Comparison of ENCODE assay signal across 7 mouse cellular contexts in genomic region chr4:132273166-132273565, GRCm38 (mm10). TPM values are rescaled to one million over a fixed set of nuclear protein-coding genes. Genes with fewer than 3 reads are reported as not detected.
DNase-seq lines count a peak whose midpoint lies in the region; TF ChIP-seq lines count a peak whose summit lies in the region.

No protein-coding gene starts in this region.

- H3K36me3 ChIP-seq in midbrain, embryonic 10.5 days = no peaks in the 10 kb centered on the region

- peaks cover 18% of the 10 kb centered on the region for H3K4me1 ChIP-seq in bone marrow macrophage, adult 2 months (ENCODE audit: control insufficient read depth, insufficient read depth, low read length)
- peaks cover 34% of the 10 kb centered on the region for H3K4me1 ChIP-seq in midbrain, embryonic 10.5 days

- peak overlapping the region; percentile 80 for H3K4me3 ChIP-seq in left cerebral cortex, adult 2 months
- peak overlapping the region; percentile 82 for H3K4me3 ChIP-seq in bone marrow macrophage, adult 2 months (ENCODE audit: insufficient read depth, low read length)
- H3K4me3 ChIP-seq in midbrain, embryonic 10.5 days = peak overlapping the region; percentile 77

- H3K9me3 ChIP-seq in midbrain, embryonic 10.5 days (replicated peaks) = no peaks in the 10 kb centered on the region

- TF ChIP-seq POLR2A in bone marrow macrophage, adult 2 months (IDR thresholded peaks at IDR 0.05; ENCODE audit: borderline replicate concordance, low read depth, low read length) = no peak

- intact Hi-C loops in left cerebral cortex, adult 2 months (cut with DNase I) = no loop called here
- intact Hi-C loops in left cerebral cortex, postnatal 14 days (cut with DNase I) = loop anchor here (5.0 kb wide), 1 partner anchor 79 kb away; the partner anchor contains the start of gene Rcc1
- intact Hi-C loops in heart, postnatal 10 days (cut with DNase I) = loop anchor here (5.0 kb wide), 3 partner anchors 74 to 239 kb away; partner anchors contain the start of genes Phactr4 and Sesn2

- no peak overlapping the region; the same call in 1 of the 2 replicates for H3K27ac ChIP-seq in left cerebral cortex, adult 2 months
- peak overlapping the region; percentile 62 for H3K27ac ChIP-seq in bone marrow macrophage, adult 2 months (ENCODE audit: insufficient read depth, low read depth, low read length)
- H3K27ac ChIP-seq in midbrain, embryonic 10.5 days (replicated peaks) = peak overlapping the region; percentile 94; the same call in 1 of the 2 replicates

- no peak for DNase-seq in left cerebral cortex, adult 2 months (ENCODE audit: extremely low spot score in 1 of 2, low spot score in 2 of 2)
- DNase-seq in left cerebral cortex, postnatal 14 days (ENCODE audit: low spot score in 2 of 2) = no peak
- DNase-seq in heart, postnatal 10 days = peak; percentile 23 to 36
- DNase-seq in midbrain, embryonic 10.5 days (ENCODE audit: low spot score) = no peak
- no peak for DNase-seq in thymus, postnatal 0 days (ENCODE audit: low spot score)
- no peak for DNase-seq in thymus, postnatal 14 days

- no peak for TF ChIP-seq CTCF in left cerebral cortex, adult 2 months (IDR thresholded peaks at IDR 0.05)
- TF ChIP-seq CTCF in bone marrow macrophage, adult 2 months (IDR thresholded peaks at IDR 0.05; ENCODE audit: low read depth, low read length) = no peak

- no peaks in the 10 kb centered on the region for H3K27me3 ChIP-seq in midbrain, embryonic 10.5 days (ENCODE audit: low read depth, poor library complexity, severe bottlenecking)

- WGBS in midbrain, embryonic 10.5 days = 84% methylated on average over 2 of the region's 2 CpGs

RNA-seq across cellular contexts. Expression of gene Taf12, which starts 1.0 kb away (rescaled TPM):
- 10 to 100 TPM; 22.1 to 24.4 TPM for total RNA-seq in left cerebral cortex, adult 2 months (2021)
- total RNA-seq in left cerebral cortex, postnatal 14 days (2021) = 10 to 100 TPM; 16.9 to 18.3 TPM
- 33.6 and 38.5 TPM in 2 replicates for polyA plus RNA-seq in bone marrow macrophage, adult 2 months (2012; ENCODE audit: insufficient read depth, insufficient read length, missing spikeins)
- 10 to 100 TPM; 21.8 to 28.0 TPM for total RNA-seq in heart, postnatal 10 days (2021)
- polyA plus RNA-seq in midbrain, embryonic 10.5 days (2016; fragmentation: Nextera tagmentation; extraction: Ambion mirVana) = 70.1 and 73.0 TPM in 2 replicates
- polyA plus RNA-seq in thymus, postnatal 0 days (2015; fragmentation: Nextera tagmentation; extraction: Ambion mirVana) = 83.0 and 92.5 TPM in 2 replicates

RNA-seq across cellular contexts. Expression of gene Gmeb1, which starts 11.8 kb away (rescaled TPM):
- 10 to 100 TPM; 22.1 to 26.1 TPM for total RNA-seq in left cerebral cortex, adult 2 months (2021)
- 10 to 100 TPM; 25.1 to 25.9 TPM for total RNA-seq in left cerebral cortex, postnatal 14 days (2021)
- 16.7 and 16.8 TPM in 2 replicates for polyA plus RNA-seq in bone marrow macrophage, adult 2 months (2012; ENCODE audit: insufficient read depth, insufficient read length, missing spikeins)
- total RNA-seq in heart, postnatal 10 days (2021) = 10 to 100 TPM; 14.5 TPM
- 45.9 and 49.3 TPM in 2 replicates for polyA plus RNA-seq in midbrain, embryonic 10.5 days (2016; fragmentation: Nextera tagmentation; extraction: Ambion mirVana)
- 32.8 and 43.6 TPM in 2 replicates for polyA plus RNA-seq in thymus, postnatal 0 days (2015; fragmentation: Nextera tagmentation; extraction: Ambion mirVana)

RNA-seq across cellular contexts. Expression of gene Rab42, which starts 30.0 kb away (rescaled TPM):
- total RNA-seq in left cerebral cortex, adult 2 months (2021) = 1 to 10 TPM; 1.6 to 2.6 TPM
- total RNA-seq in left cerebral cortex, postnatal 14 days (2021) = 1 to 10 TPM in 1 of 2 experiments, under 1 TPM in 1; 0.61 to 1.3 TPM
- polyA plus RNA-seq in bone marrow macrophage, adult 2 months (2012; ENCODE audit: insufficient read depth, insufficient read length, missing spikeins) = 1.5 TPM in 1 of 2 replicates, not detected in the other
- total RNA-seq in heart, postnatal 10 days (2021) = 1 to 10 TPM; 1.1 TPM
- 0.79 and 0.85 TPM in 2 replicates for polyA plus RNA-seq in midbrain, embryonic 10.5 days (2016; fragmentation: Nextera tagmentation; extraction: Ambion mirVana)
- 10.8 and 11.9 TPM in 2 replicates for polyA plus RNA-seq in thymus, postnatal 0 days (2015; fragmentation: Nextera tagmentation; extraction: Ambion mirVana)

RNA-seq across cellular contexts. Expression of gene Trnau1ap, which starts 56.2 kb away (rescaled TPM):
- 10 to 100 TPM; 22.4 to 24.9 TPM for total RNA-seq in left cerebral cortex, adult 2 months (2021)
- 10 to 100 TPM; 20.1 to 22.1 TPM for total RNA-seq in left cerebral cortex, postnatal 14 days (2021)
- polyA plus RNA-seq in bone marrow macrophage, adult 2 months (2012; ENCODE audit: insufficient read depth, insufficient read length, missing spikeins) = 21.2 and 26.1 TPM in 2 replicates
- 10 to 100 TPM; 28.3 to 29.5 TPM for total RNA-seq in heart, postnatal 10 days (2021)
- 83.5 and 87.8 TPM in 2 replicates for polyA plus RNA-seq in midbrain, embryonic 10.5 days (2016; fragmentation: Nextera tagmentation; extraction: Ambion mirVana)
- 53.2 and 55.1 TPM in 2 replicates for polyA plus RNA-seq in thymus, postnatal 0 days (2015; fragmentation: Nextera tagmentation; extraction: Ambion mirVana)

Comparison
In these comparisons a context has a peak if more than half of its experiments do, and no peak if none do; other contexts are left out.
1. DNase-seq: peak in heart, postnatal 10 days (2 of 2); none in left cerebral cortex, adult 2 months (0 of 2), left cerebral cortex, postnatal 14 days (0 of 2), midbrain, embryonic 10.5 days (single experiment), thymus, postnatal 0 days (single experiment) and thymus, postnatal 14 days (single experiment).
2. Peak in every context shown above with its lines, with median percentiles within 50 percentile points of each other: H3K4me3 ChIP-seq.